19 mouse cellular contexts compared by ENCODE assay signal in genomic region chr9:61170921-61171320, GRCm38 (mm10).
DNase-seq lines count a peak whose midpoint lies in the region; ATAC-seq lines count a peak whose summit lies in the region.
"Had no signal": no experiment of that assay in that cellular context is flagged by ENCODE, and none has a peak within 500 bp of the region (broad histone marks: within the 10 kb centered on the region; RNA-seq: fewer than 3 reads in every experiment).

No protein-coding gene starts in this region.

- DNase-seq in heart, adult 11 months, result peak; percentile 86
- no peak for DNase-seq in heart, adult 18-20 months
- peak; percentile 77 for DNase-seq in midbrain, embryonic 11.5 days (ENCODE audit: low spot score, missing footprints)
- DNase-seq: adrenal gland, adult 2 months; adrenal gland, adult 8-10 months; adrenal gland, postnatal 10 days; adrenal gland, postnatal 14 days; adrenal gland, postnatal 25 days; adrenal gland, postnatal 36 days; B cell, adult 2 months; cerebellum, adult 11 months; cerebellum, adult 11-12 months; cerebellum, adult 18-20 months had no signal

- no peak for ATAC-seq in midbrain, embryonic 11.5 days (ENCODE audit: low FRiP score)
- ATAC-seq in midbrain, embryonic 13.5 days, result no peak
- ATAC-seq: activated CD4-positive, CD25-positive, alpha-beta regulatory T cell, adult 4 months; CD4-positive, CD25-positive, alpha-beta regulatory T cell, adult 4 months; Patski had no signal

- no peak overlapping the region for H3K4me2 ChIP-seq in midbrain, embryonic 11.5 days
- H3K4me2 ChIP-seq in midbrain, embryonic 13.5 days (replicated peaks), result no peak overlapping the region

- H3K4me3 ChIP-seq in midbrain, embryonic 11.5 days (ENCODE audit: low read depth, low read length), result no peak overlapping the region
- H3K4me3 ChIP-seq in midbrain, embryonic 13.5 days (replicated peaks), result no peak overlapping the region

- no peaks in the 10 kb centered on the region for H3K27me3 ChIP-seq in midbrain, embryonic 11.5 days (ENCODE audit: control insufficient read depth, insufficient read depth, low read length)
- no peaks in the 10 kb centered on the region for H3K27me3 ChIP-seq in midbrain, embryonic 13.5 days
- H3K27me3 ChIP-seq: CH12.LX, Patski had no signal

- no peaks in the 10 kb centered on the region for H3K9me3 ChIP-seq in midbrain, embryonic 11.5 days (ENCODE audit: control insufficient read depth, low read length)
- H3K9me3 ChIP-seq in midbrain, embryonic 13.5 days, result no peaks in the 10 kb centered on the region
- H3K9me3 ChIP-seq: G1E had no signal

- H3K36me3 ChIP-seq in midbrain, embryonic 11.5 days (ENCODE audit: control insufficient read depth, insufficient read depth, low read length), result no peaks in the 10 kb centered on the region
- H3K36me3 ChIP-seq in midbrain, embryonic 13.5 days, result no peaks in the 10 kb centered on the region
- H3K36me3 ChIP-seq: G1E had no signal

- 92% methylated on average over 6 of the region's 6 CpGs for WGBS in midbrain, embryonic 11.5 days
- WGBS in midbrain, embryonic 13.5 days, result 95% methylated on average over 6 of the region's 6 CpGs

- H3K27ac ChIP-seq in midbrain, embryonic 11.5 days (ENCODE audit: low read depth, low read length), result no peak overlapping the region
- H3K27ac ChIP-seq in midbrain, embryonic 13.5 days, result no peak overlapping the region

- H3K9ac ChIP-seq in midbrain, embryonic 11.5 days (ENCODE audit: low read length), result no peak overlapping the region
- H3K9ac ChIP-seq in midbrain, embryonic 13.5 days (replicated peaks), result no peak overlapping the region

- no peaks in the 10 kb centered on the region for H3K4me1 ChIP-seq in midbrain, embryonic 11.5 days (ENCODE audit: control insufficient read depth, insufficient read depth, low read length)
- peaks cover 10% of the 10 kb centered on the region; the same call in 1 of the 2 replicates for H3K4me1 ChIP-seq in midbrain, embryonic 13.5 days (replicated peaks)

Comparison
In these comparisons a context has a peak if more than half of its experiments do, and no peak if none do; other contexts are left out.
1. DNase-seq: peak in heart, adult 11 months (single experiment) and midbrain, embryonic 11.5 days (single experiment); none in heart, adult 18-20 months (0 of 2).